In the genomic region with DNA sequence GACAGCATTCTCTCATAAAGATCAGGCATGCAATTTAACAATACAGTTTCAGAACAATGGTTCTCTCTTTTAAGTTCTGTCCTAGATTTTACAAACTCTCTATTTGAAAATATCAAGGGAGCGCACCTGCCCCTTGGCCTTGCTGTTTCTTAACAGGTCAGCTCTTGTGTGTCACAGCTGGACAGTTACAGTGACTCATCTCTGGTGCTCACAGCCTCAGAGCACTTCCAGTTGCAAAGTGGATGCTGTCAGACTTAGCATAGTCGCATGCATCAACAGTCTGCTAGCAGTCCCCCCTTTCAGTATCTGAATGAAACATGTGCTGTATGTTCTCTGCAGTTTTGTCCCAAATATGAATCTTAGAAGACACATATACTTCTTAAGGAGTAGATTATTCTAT, we compare ENCODE assay signal across 13 mouse cellular contexts.
"Had no signal": no experiment of that assay in that cellular context is flagged by ENCODE, and none has a peak within 500 bp of the region (broad histone marks: within the 10 kb centered on the region; RNA-seq: fewer than 3 reads in every experiment).

No protein-coding gene starts in this region.

- DNase-seq: kidney, postnatal 25 days; layer of hippocampus, adult 9-11 months; liver; lung, adult 18-20 months; lung, postnatal 10 days; lung, postnatal 36 days; retina, postnatal 1 day; right cerebral cortex, postnatal 25 days; spleen, adult 18-20 months; thymus, postnatal 25 days had no signal

- ATAC-seq: liver, embryonic 12.5 days; midbrain, embryonic 13.5 days; midbrain, embryonic 16.5 days had no signal
